Mouse (Mus musculus): Measurements from ENCODE around the gene Anapc11. TPM values are rescaled to one million over a fixed set of nuclear protein-coding genes. Genes with fewer than 3 reads are reported as not detected.

The Anapc11 gene
- polyA plus RNA-seq, 1 experiment from 2014 or later = 204 TPM

GRCm38 (mm10) chr11:120572752-120573584 is 25.3 kb upstream of the Anapc11 start, which contains the start of gene P4hb:
Gene P4hb (minus strand): TSS chr11:120573253.
- ATAC-seq (ENCODE audit: low FRiP score) = peak; percentile 97
- under 1% methylated on average over 93 of the region's 94 CpGs for WGBS
- H3K27ac ChIP-seq (ENCODE audit: low read depth, low read length) = peak within 1 kb of the TSS; percentile 89
- peaks cover 12% of the 10 kb centered on the region for H3K4me1 ChIP-seq (ENCODE audit: control insufficient read depth, insufficient read depth, low read length)
- DNase-seq (ENCODE audit: low spot score, missing footprints) = peak; percentile 100
- peak within 1 kb of the TSS; percentile 97 for H3K4me3 ChIP-seq (ENCODE audit: low read depth, low read length)
- peak within 1 kb of the TSS; percentile 96 for H3K9ac ChIP-seq (ENCODE audit: low read length)
- H3K9me3 ChIP-seq (ENCODE audit: control insufficient read depth, low read length) = no peaks in the 10 kb centered on the region
- H3K4me2 ChIP-seq = peak within 1 kb of the TSS; percentile 57
- H3K27me3 ChIP-seq (ENCODE audit: control insufficient read depth, insufficient read depth, low read length) = no peaks in the 10 kb centered on the region
- peaks cover 24% of the 10 kb centered on the region for H3K36me3 ChIP-seq (ENCODE audit: control insufficient read depth, insufficient read depth, low read length)

- Histone ChIP-seq H3K27me3 (ENCODE audit: control insufficient read depth, insufficient read depth, low read length) (no peaks in the 10 kb centered on the region), H3K9ac (ENCODE audit: low read length) (peak overlapping the region; percentile 96), H3K36me3 (ENCODE audit: control insufficient read depth, insufficient read depth, low read length) (peaks cover 24% of the 10 kb centered on the region), H3K4me3 (ENCODE audit: low read depth, low read length) (peak overlapping the region; percentile 97), H3K4me1 (ENCODE audit: control insufficient read depth, insufficient read depth, low read length) (peaks cover 12% of the 10 kb centered on the region), H3K4me2 (peak overlapping the region; percentile 57), H3K27ac (ENCODE audit: low read depth, low read length) (peak overlapping the region; percentile 89), H3K9me3 (ENCODE audit: control insufficient read depth, low read length) (no peaks in the 10 kb centered on the region)
- WGBS = under 1% methylated on average over 23 of the region's 23 CpGs
- DNase-seq (ENCODE audit: low spot score, missing footprints) = no peak
- peak; percentile 33; the same call in 1 of the 2 replicates for ATAC-seq (ENCODE audit: low FRiP score)
Measured at GRCm38 (mm10) chr11:120573585-120574277, 24.5 kb upstream of the Anapc11 start.

- Histone ChIP-seq H3K4me3 (ENCODE audit: low read depth, low read length) (peak overlapping the region; percentile 97), H3K4me2 (peak overlapping the region; percentile 57), H3K4me1 (ENCODE audit: control insufficient read depth, insufficient read depth, low read length) (peaks cover 12% of the 10 kb centered on the region), H3K9me3 (ENCODE audit: control insufficient read depth, low read length) (no peaks in the 10 kb centered on the region), H3K36me3 (ENCODE audit: control insufficient read depth, insufficient read depth, low read length) (peaks cover 29% of the 10 kb centered on the region), H3K9ac (ENCODE audit: low read length) (peak overlapping the region; percentile 96; the same call in 1 of the 2 replicates), H3K27me3 (ENCODE audit: control insufficient read depth, insufficient read depth, low read length) (no peaks in the 10 kb centered on the region), H3K27ac (ENCODE audit: low read depth, low read length) (no peak overlapping the region)
- ATAC-seq (ENCODE audit: low FRiP score) (no peak), DNase-seq (ENCODE audit: low spot score, missing footprints) (no peak)
- WGBS = 50% methylated on average over 5 of the region's 5 CpGs
Measured at GRCm38 (mm10) chr11:120574278-120574600, 24.0 kb upstream of the Anapc11 start.

DNA sequence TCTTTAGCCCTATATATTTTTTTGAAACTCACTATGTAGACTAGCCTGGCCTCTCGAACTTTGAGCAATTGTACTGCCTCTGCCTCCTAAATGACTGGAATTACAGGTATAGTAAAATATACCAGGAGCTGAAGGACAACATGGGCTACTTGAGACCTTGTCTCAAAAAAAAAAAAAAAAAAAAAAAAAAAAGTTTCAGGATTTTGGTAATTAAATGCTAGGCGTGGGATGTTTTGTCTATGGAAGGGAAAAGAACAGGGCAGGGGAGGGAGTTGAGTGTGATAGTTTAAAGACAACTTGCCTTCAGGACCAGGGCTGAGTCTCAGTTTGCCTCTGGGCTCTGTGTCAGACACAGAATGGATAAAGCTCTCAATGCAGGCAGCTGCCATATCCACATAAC is 23.2 kb upstream of the Anapc11 start:
- Histone ChIP-seq H3K4me1 (ENCODE audit: control insufficient read depth, insufficient read depth, low read length) (peaks cover 20% of the 10 kb centered on the region), H3K27me3 (ENCODE audit: control insufficient read depth, insufficient read depth, low read length) (no peaks in the 10 kb centered on the region), H3K27ac (ENCODE audit: low read depth, low read length) (no peak overlapping the region), H3K9me3 (ENCODE audit: control insufficient read depth, low read length) (no peaks in the 10 kb centered on the region), H3K4me2 (no peak overlapping the region), H3K36me3 (ENCODE audit: control insufficient read depth, insufficient read depth, low read length) (peaks cover 30% of the 10 kb centered on the region), H3K4me3 (ENCODE audit: low read depth, low read length) (no peak overlapping the region), H3K9ac (ENCODE audit: low read length) (no peak overlapping the region)
- DNase-seq (ENCODE audit: low spot score, missing footprints) = no peak
- no peak for ATAC-seq (ENCODE audit: low FRiP score)
- 80% methylated on average over 2 of the region's 2 CpGs for WGBS

DNA sequence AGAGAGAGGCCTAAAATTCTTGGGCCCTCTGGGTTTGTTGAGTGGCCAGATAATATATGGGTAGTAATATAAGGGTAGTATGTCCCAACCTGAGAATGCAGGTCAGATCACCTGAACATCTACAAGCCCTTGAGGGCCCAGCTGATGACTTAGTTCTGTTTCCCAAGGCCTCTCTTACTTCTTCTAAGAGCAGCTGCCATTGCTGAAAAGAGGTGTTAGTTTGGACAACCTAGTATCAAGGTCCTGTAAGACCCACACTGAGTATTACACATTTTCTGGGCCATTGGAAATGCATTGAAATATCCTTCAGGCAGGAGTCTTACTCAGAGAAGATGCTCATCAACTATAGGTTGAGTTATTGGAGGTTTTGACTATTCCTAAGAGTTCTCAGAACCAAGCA is 22.3 kb upstream of the Anapc11 start:
- peaks cover 23% of the 10 kb centered on the region for H3K36me3 ChIP-seq (ENCODE audit: control insufficient read depth, insufficient read depth, low read length)
- no peak overlapping the region for H3K9ac ChIP-seq (ENCODE audit: low read length)
- H3K27me3 ChIP-seq (ENCODE audit: control insufficient read depth, insufficient read depth, low read length) = no peaks in the 10 kb centered on the region
- peaks cover 27% of the 10 kb centered on the region for H3K4me1 ChIP-seq (ENCODE audit: control insufficient read depth, insufficient read depth, low read length)
- H3K4me2 ChIP-seq = no peak overlapping the region
- DNase-seq (ENCODE audit: low spot score, missing footprints) = no peak
- no peak overlapping the region for H3K4me3 ChIP-seq (ENCODE audit: low read depth, low read length)
- no peaks in the 10 kb centered on the region for H3K9me3 ChIP-seq (ENCODE audit: control insufficient read depth, low read length)
- no peak for ATAC-seq (ENCODE audit: low FRiP score)
- no peak overlapping the region for H3K27ac ChIP-seq (ENCODE audit: low read depth, low read length)

DNA sequence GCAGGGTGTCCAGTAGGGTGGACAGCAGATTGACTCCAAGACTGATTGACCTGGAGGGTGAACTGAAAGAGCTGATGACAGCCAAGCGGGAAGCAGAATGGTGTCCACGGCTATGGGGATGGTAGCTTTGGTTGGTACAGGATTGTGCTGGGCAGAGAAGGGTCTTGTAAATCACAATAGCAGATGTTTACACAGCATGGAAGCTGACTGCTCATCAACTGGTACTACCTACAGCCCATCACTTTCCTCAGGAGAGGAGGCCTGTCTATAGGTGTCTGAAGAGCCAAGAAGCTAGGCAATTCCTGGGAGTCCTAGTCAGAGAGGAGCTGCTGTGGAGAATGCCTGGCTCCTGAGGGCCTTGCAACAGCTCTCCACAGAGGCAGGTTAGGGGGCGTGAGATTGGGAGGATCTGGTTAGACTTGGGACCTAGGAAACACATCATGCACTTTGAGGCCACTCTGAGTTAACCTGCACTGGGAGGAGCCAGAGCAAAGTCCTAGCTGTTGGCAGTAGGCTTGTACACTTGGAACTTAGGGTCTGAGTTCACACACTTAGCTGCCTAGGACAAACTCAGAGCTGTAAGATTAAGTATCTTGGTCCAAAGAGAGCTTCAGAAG is 21.7 kb upstream of the Anapc11 start:
- no peak overlapping the region for H3K27ac ChIP-seq (ENCODE audit: low read depth, low read length)
- peaks cover 22% of the 10 kb centered on the region for H3K36me3 ChIP-seq (ENCODE audit: control insufficient read depth, insufficient read depth, low read length)
- no peak overlapping the region for H3K4me3 ChIP-seq (ENCODE audit: low read depth, low read length)
- H3K9me3 ChIP-seq (ENCODE audit: control insufficient read depth, low read length) = no peaks in the 10 kb centered on the region
- DNase-seq (ENCODE audit: low spot score, missing footprints) = no peak
- H3K4me1 ChIP-seq (ENCODE audit: control insufficient read depth, insufficient read depth, low read length) = peaks cover 23% of the 10 kb centered on the region
- H3K9ac ChIP-seq (ENCODE audit: low read length) = no peak overlapping the region
- WGBS = 88% methylated on average over 3 of the region's 3 CpGs
- no peak overlapping the region for H3K4me2 ChIP-seq
- H3K27me3 ChIP-seq (ENCODE audit: control insufficient read depth, insufficient read depth, low read length) = no peaks in the 10 kb centered on the region
- ATAC-seq (ENCODE audit: low FRiP score) = no peak

DNA sequence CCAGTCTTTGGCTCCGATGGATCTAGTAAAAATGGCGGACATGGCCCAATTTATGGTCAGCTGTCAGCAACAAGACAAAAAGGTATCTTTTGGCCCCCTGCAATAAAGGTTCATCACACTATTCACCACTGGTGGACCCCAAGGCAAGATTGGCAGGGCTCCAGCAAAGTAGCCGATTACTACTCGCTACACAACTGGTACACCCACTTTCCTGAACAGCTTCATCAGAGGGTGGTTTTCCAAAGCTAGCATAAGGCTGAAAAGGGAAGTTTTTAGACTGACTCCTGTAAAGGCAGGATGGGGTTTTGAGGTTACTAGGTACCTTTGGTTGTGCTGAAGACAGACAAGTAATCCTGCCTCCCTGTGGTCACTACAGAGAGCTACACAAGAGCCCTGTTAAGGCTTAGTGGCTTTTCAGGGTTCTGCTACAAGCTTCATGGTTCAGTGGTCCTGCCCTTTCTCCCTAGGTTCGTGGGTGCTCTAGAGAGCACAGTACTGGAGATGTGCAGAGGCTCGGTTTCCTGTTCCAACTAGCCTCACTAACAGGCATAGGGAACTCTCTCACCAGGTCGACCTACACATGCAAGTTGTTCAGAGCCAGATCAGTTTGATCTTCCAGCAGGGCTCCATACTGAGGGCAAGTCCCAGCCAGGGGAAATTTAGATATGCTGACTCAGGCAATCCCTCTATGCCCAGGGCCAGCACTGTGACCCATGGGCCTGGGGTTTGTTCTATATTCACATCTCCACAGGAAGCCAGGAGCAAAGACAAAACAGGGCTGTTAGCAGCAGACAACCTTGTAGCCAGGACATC is 20.8 kb upstream of the Anapc11 start:
- no peaks in the 10 kb centered on the region for H3K27me3 ChIP-seq (ENCODE audit: control insufficient read depth, insufficient read depth, low read length)
- no peak for ATAC-seq (ENCODE audit: low FRiP score)
- no peak overlapping the region for H3K9ac ChIP-seq (ENCODE audit: low read length)
- no peak for DNase-seq (ENCODE audit: low spot score, missing footprints)
- H3K36me3 ChIP-seq (ENCODE audit: control insufficient read depth, insufficient read depth, low read length) = peaks cover 22% of the 10 kb centered on the region
- no peak overlapping the region for H3K27ac ChIP-seq (ENCODE audit: low read depth, low read length)
- no peak overlapping the region for H3K4me2 ChIP-seq
- H3K4me1 ChIP-seq (ENCODE audit: control insufficient read depth, insufficient read depth, low read length) = peaks cover 26% of the 10 kb centered on the region
- WGBS = 77% methylated on average over 7 of the region's 7 CpGs
- H3K4me3 ChIP-seq (ENCODE audit: low read depth, low read length) = no peak overlapping the region
- H3K9me3 ChIP-seq (ENCODE audit: control insufficient read depth, low read length) = no peaks in the 10 kb centered on the region

GRCm38 (mm10) chr11:120578024-120578693 is 20.1 kb upstream of the Anapc11 start:
- no peaks in the 10 kb centered on the region for H3K27me3 ChIP-seq (ENCODE audit: control insufficient read depth, insufficient read depth, low read length)
- 93% methylated on average over 10 of the region's 10 CpGs for WGBS
- no peak overlapping the region for H3K9ac ChIP-seq (ENCODE audit: low read length)
- peaks cover 22% of the 10 kb centered on the region for H3K36me3 ChIP-seq (ENCODE audit: control insufficient read depth, insufficient read depth, low read length)
- no peak overlapping the region for H3K27ac ChIP-seq (ENCODE audit: low read depth, low read length)
- ATAC-seq (ENCODE audit: low FRiP score) (no peak), DNase-seq (ENCODE audit: low spot score, missing footprints) (no peak)
- no peak overlapping the region for H3K4me3 ChIP-seq (ENCODE audit: low read depth, low read length)
- no peak overlapping the region for H3K4me2 ChIP-seq
- H3K9me3 ChIP-seq (ENCODE audit: control insufficient read depth, low read length) = no peaks in the 10 kb centered on the region
- peaks cover 26% of the 10 kb centered on the region for H3K4me1 ChIP-seq (ENCODE audit: control insufficient read depth, insufficient read depth, low read length)
